Mouse (Mus musculus): ENCODE data around the gene Rpap2. TPM values are rescaled to one million over a fixed set of nuclear protein-coding genes. Genes with fewer than 3 reads are reported as not detected.
A peak's percentile ranks its signal among the peaks of the same experiment; 100 is the strongest.

Gene Rpap2
- total RNA-seq (2017), result 13.2 to 30.6 TPM (median 14.8 TPM) in 3 replicates

GRCm38 (mm10) chr5:107597301-107598077 lies at the start of gene Rpap2, which contains the start of gene Glmn:
TSS of gene Rpap2 (plus strand) at chr5:107597373.
TSS of gene Glmn (minus strand) at chr5:107597888.
- peak; percentile 82 for ATAC-seq (replicated peaks; ENCODE audit: insufficient number of reproducible peaks, low FRiP score, low TSS enrichment, poor library complexity, severe bottlenecking)

DNA sequence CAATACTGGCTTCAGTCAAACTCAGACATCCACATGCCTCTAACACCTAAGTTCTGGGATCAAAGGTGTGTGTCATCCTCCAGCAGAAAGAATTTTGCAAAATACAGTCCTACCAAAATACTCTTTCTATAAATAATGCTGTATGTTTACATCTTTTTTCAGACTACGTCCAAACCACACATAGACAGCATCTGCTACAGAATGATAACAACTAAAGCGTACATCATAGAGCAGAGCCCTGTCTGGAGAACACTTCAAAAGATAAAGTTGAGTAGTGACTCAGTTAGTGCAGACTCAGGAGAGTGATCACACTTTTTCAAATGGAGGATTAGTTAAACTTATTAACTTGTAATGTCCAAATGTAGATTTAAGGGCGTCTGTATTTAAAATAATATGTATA lies 49.2 kb upstream of the Rpap2 start:
- no peak for ATAC-seq (replicated peaks; ENCODE audit: insufficient number of reproducible peaks, low FRiP score, low TSS enrichment, poor library complexity, severe bottlenecking)

DNA sequence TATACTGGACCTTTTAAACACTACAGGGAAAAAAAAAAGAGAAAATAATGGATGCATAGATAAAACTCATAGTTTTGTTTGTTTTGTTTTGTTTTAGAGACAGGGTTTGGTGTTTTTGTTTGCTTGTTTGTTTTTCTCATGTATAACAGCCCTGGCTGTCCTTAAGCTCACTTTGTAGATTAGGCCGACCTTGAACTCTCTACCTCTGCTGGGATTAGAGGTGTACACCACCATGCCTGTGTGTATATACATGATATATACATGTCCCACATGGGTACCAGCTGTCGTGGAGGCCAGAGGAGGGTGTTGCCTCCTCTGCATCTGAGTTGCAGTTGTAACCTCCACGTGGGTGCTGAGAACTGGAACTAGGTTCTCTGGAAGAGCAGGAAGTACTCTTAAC lies 48.7 kb upstream of the Rpap2 start:
- no peak for ATAC-seq (replicated peaks; ENCODE audit: insufficient number of reproducible peaks, low FRiP score, low TSS enrichment, poor library complexity, severe bottlenecking)

DNA sequence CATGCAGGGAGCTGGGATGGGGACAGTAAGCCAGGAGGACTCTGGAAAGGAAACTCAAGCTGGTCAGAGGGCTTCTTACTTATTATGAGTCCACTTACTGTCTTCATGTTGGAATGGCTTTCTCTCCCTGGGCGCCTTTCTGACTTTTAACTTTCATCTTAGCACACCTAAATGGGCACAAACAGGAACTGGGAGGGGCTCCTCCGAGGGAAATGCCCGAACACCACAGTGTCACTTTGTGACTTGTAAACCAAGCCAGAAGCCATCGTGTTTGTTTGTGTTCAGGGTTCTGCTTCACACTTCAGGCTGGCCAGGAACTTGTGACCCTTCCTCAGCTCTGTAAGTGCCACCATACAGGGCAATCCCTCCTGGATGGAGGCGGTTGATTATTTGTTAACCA lies 42.8 kb upstream of the Rpap2 start:
- no peak for ATAC-seq (replicated peaks; ENCODE audit: insufficient number of reproducible peaks, low FRiP score, low TSS enrichment, poor library complexity, severe bottlenecking)

DNA sequence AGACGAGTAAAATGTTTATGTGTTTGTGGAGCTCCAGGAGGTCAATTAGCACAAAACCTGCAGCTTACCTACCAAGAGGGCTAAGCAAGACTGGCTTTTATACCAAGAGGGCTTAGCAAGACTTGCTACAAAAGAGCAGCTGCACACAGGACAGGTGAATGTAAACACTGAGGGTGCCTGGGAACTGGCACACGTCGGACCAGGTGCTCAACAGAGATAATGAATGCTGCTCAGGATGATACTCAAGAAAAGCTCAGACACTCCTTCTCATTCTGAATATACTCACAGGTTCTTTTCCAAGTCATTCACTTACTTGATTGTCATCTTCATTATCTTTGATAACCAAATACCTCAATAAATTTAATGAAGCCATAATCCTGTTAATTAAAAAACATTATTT lies 40.2 kb upstream of the Rpap2 start:
- ATAC-seq (replicated peaks; ENCODE audit: insufficient number of reproducible peaks, low FRiP score, low TSS enrichment, poor library complexity, severe bottlenecking), result no peak

- ATAC-seq (replicated peaks; ENCODE audit: insufficient number of reproducible peaks, low FRiP score, low TSS enrichment, poor library complexity, severe bottlenecking), result no peak
Observed at GRCm38 (mm10) chr5:107569148-107569547, 28.0 kb upstream of the Rpap2 start.

GRCm38 (mm10) chr5:107598380-107598779 lies 1.2 kb downstream of the Rpap2 start:
- ATAC-seq (replicated peaks; ENCODE audit: insufficient number of reproducible peaks, low FRiP score, low TSS enrichment, poor library complexity, severe bottlenecking), result no peak

- peak; percentile 86 for ATAC-seq (replicated peaks; ENCODE audit: insufficient number of reproducible peaks, low FRiP score, low TSS enrichment, poor library complexity, severe bottlenecking)
Observed at GRCm38 (mm10) chr5:107611224-107611623, 14.1 kb downstream of the Rpap2 start.

DNA sequence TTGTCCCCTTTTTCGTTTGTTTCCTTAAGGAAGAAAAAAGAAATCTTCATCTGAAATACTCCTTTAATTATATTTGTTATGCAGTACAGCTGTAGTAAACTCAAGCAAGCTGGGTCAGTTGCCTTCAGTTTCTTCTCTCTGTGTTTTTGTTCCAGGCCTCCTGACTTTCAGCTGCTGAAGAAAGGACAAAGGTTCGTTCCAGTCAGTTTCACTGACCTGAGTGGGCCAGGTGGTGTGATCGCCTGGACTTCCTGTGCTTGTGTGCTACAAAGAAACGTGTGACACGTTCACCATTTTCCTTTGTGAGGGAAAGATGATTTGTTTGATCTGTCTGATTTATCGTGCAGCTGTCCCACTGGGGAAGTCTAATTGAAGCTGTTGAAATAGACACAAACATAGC lies 20.8 kb downstream of the Rpap2 start:
- ATAC-seq (replicated peaks; ENCODE audit: insufficient number of reproducible peaks, low FRiP score, low TSS enrichment, poor library complexity, severe bottlenecking), result no peak

- no peak for ATAC-seq (replicated peaks; ENCODE audit: insufficient number of reproducible peaks, low FRiP score, low TSS enrichment, poor library complexity, severe bottlenecking)
Observed at GRCm38 (mm10) chr5:107621327-107621726, 24.2 kb downstream of the Rpap2 start.

- ATAC-seq (replicated peaks; ENCODE audit: insufficient number of reproducible peaks, low FRiP score, low TSS enrichment, poor library complexity, severe bottlenecking), result no peak
Observed at GRCm38 (mm10) chr5:107633651-107634050, 36.5 kb downstream of the Rpap2 start.

- ATAC-seq (replicated peaks; ENCODE audit: insufficient number of reproducible peaks, low FRiP score, low TSS enrichment, poor library complexity, severe bottlenecking), result no peak
Observed at GRCm38 (mm10) chr5:107637106-107637505, 39.9 kb downstream of the Rpap2 start.

- ATAC-seq (replicated peaks; ENCODE audit: insufficient number of reproducible peaks, low FRiP score, low TSS enrichment, poor library complexity, severe bottlenecking), result no peak
Observed at GRCm38 (mm10) chr5:107638366-107638765, 41.2 kb downstream of the Rpap2 start.

- no peak for ATAC-seq (replicated peaks; ENCODE audit: insufficient number of reproducible peaks, low FRiP score, low TSS enrichment, poor library complexity, severe bottlenecking)
Observed at GRCm38 (mm10) chr5:107644595-107644994, 47.4 kb downstream of the Rpap2 start.

GRCm38 (mm10) chr5:107645935-107646334 lies 48.8 kb downstream of the Rpap2 start:
- ATAC-seq (replicated peaks; ENCODE audit: insufficient number of reproducible peaks, low FRiP score, low TSS enrichment, poor library complexity, severe bottlenecking), result no peak

DNA sequence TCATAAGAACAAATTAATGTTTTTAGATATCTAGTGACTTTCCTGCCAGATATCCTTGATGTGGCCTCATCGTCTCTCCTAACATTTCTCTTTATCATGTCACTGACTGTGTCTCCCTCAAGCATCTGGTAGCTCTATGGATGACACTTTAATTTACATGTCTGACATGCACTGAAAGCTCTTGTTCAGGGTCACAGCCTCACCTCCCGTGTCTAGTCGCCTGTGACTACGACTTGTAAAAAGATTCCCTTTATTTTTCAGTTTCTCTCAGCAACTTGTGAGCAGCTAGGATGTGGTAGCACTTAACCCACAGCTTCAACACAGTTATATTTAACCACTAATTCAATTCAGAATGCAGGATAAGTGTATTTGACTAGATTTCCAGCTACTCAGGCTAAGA lies 50.4 kb downstream of the Rpap2 start:
- ATAC-seq (replicated peaks; ENCODE audit: insufficient number of reproducible peaks, low FRiP score, low TSS enrichment, poor library complexity, severe bottlenecking), result no peak

GRCm38 (mm10) chr5:107648552-107649125 lies 51.5 kb downstream of the Rpap2 start:
- ATAC-seq (replicated peaks; ENCODE audit: insufficient number of reproducible peaks, low FRiP score, low TSS enrichment, poor library complexity, severe bottlenecking), result peak; percentile 65

DNA sequence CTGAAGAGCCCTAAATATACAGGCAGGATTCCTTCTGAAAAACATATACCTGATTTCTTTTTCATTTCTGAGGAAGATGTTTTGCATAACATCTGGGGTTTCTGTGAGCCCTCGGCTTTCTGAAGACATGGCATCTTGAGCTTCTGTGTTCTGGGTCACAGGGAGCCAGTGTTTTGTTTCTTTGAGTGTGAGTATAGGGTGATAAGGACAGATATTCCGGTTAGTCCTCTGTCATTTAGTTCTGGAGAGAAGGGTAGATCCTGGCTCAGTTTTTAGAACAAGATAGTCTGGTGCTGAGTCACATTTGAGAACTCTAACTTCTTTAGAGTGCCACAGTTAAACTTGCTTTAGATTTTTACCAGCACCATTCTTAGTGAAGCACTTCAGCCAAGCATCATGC lies 52.5 kb downstream of the Rpap2 start:
- no peak for ATAC-seq (replicated peaks; ENCODE audit: insufficient number of reproducible peaks, low FRiP score, low TSS enrichment, poor library complexity, severe bottlenecking)

GRCm38 (mm10) chr5:107650427-107650826 lies 53.3 kb downstream of the Rpap2 start:
- ATAC-seq (replicated peaks; ENCODE audit: insufficient number of reproducible peaks, low FRiP score, low TSS enrichment, poor library complexity, severe bottlenecking), result 0 out of 2 replicates have a peak, but pooled peaks have one; percentile 31

- ATAC-seq (replicated peaks; ENCODE audit: insufficient number of reproducible peaks, low FRiP score, low TSS enrichment, poor library complexity, severe bottlenecking), result no peak
Observed at GRCm38 (mm10) chr5:107652055-107652660, 55.0 kb downstream of the Rpap2 start.
